Mouse (Mus musculus): ENCODE results near the gene Ly6g6c. TPM values are rescaled to one million over a fixed set of nuclear protein-coding genes. Genes with fewer than 3 reads are reported as not detected.

Ly6g6c gene
- polyA plus RNA-seq, 1 experiment = 4.0 TPM

GRCm38 (mm10) chr17:35058911-35059892 is 6.0 kb upstream of the Ly6g6c start, which contains the start of gene Ddah2:
Ddah2 (plus strand) TSS chr17:35059035.
- H3K27me3 ChIP-seq (ENCODE audit: control insufficient read depth, insufficient read depth, low read length, poor library complexity, severe bottlenecking) = no peaks in the 10 kb centered on the region
- H3K9me3 ChIP-seq (replicated peaks; ENCODE audit: control insufficient read depth, insufficient read depth, low read length, poor library complexity, severe bottlenecking) = no peaks in the 10 kb centered on the region
- peaks cover 6% of the 10 kb centered on the region for H3K4me1 ChIP-seq (ENCODE audit: control insufficient read depth, insufficient read depth, low read length)
- H3K36me3 ChIP-seq (ENCODE audit: control insufficient read depth, insufficient read depth, low read length, poor library complexity, severe bottlenecking) = peaks cover 15% of the 10 kb centered on the region
- H3K4me3 ChIP-seq (ENCODE audit: low read depth, low read length) = peak within 1 kb of the TSS; percentile 87
- H3K9ac ChIP-seq (ENCODE audit: low read depth, poor library complexity, severe bottlenecking) = peak within 1 kb of the TSS; percentile 64
- H3K27ac ChIP-seq (ENCODE audit: insufficient read depth, low read length) = peak within 1 kb of the TSS; percentile 40
- no peak for TF ChIP-seq POLR2A (IDR thresholded peaks at IDR 0.05; ENCODE audit: insufficient read depth, low read length)
- TF ChIP-seq EP300 (IDR thresholded peaks at IDR 0.05; ENCODE audit: insufficient read depth, low read depth, low read length) = 0 out of 2 replicates have a peak, but pooled peaks have one; percentile 50
- peak; percentile 48 for TF ChIP-seq CTCF (IDR thresholded peaks at IDR 0.05; ENCODE audit: low read depth, low read length)

- H3K4me3 ChIP-seq (ENCODE audit: low read depth, low read length) = peak overlapping the region; percentile 87
- H3K27me3 ChIP-seq (ENCODE audit: control insufficient read depth, insufficient read depth, low read length, poor library complexity, severe bottlenecking) = no peaks in the 10 kb centered on the region
- peaks cover 6% of the 10 kb centered on the region for H3K4me1 ChIP-seq (ENCODE audit: control insufficient read depth, insufficient read depth, low read length)
- no peak overlapping the region for H3K27ac ChIP-seq (ENCODE audit: insufficient read depth, low read length)
- H3K36me3 ChIP-seq (ENCODE audit: control insufficient read depth, insufficient read depth, low read length, poor library complexity, severe bottlenecking) = peaks cover 9% of the 10 kb centered on the region
- peak overlapping the region; percentile 64 for H3K9ac ChIP-seq (ENCODE audit: low read depth, poor library complexity, severe bottlenecking)
- no peaks in the 10 kb centered on the region for H3K9me3 ChIP-seq (replicated peaks; ENCODE audit: control insufficient read depth, insufficient read depth, low read length, poor library complexity, severe bottlenecking)
- TF ChIP-seq POLR2A (IDR thresholded peaks at IDR 0.05; ENCODE audit: insufficient read depth, low read length) (no peak), CTCF (IDR thresholded peaks at IDR 0.05; ENCODE audit: low read depth, low read length) (no peak), EP300 (IDR thresholded peaks at IDR 0.05; ENCODE audit: insufficient read depth, low read depth, low read length) (no peak)
Observed at GRCm38 (mm10) chr17:35060071-35060470, 5.1 kb upstream of the Ly6g6c start.

DNA sequence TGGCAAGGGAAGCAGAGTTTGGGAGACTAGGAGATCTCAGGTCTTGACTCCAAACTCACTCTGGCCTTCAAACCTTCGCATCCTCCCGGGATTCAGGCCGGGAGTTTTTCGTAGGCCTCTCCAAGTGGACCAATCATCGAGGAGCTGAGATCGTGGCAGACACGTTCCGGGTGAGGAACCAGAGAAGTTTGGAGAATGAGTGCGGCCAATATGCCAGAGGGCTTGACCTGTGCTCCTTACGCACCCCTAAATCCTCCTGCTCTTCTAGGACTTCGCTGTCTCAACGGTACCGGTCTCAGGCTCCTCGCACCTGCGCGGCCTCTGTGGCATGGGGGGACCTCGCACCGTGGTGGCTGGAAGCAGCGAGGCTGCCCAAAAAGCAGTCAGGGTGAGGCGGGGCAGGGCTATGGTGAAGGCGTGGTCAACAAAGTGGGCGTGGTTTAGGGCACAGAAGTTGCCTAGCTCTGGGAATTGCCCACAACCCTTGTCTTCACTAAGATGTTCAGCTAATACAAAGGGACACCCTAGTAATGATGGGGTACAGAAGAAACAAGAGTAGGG is 4.4 kb upstream of the Ly6g6c start:
- peaks cover 6% of the 10 kb centered on the region for H3K4me1 ChIP-seq (ENCODE audit: control insufficient read depth, insufficient read depth, low read length)
- H3K27me3 ChIP-seq (ENCODE audit: control insufficient read depth, insufficient read depth, low read length, poor library complexity, severe bottlenecking) = no peaks in the 10 kb centered on the region
- H3K36me3 ChIP-seq (ENCODE audit: control insufficient read depth, insufficient read depth, low read length, poor library complexity, severe bottlenecking) = peaks cover 8% of the 10 kb centered on the region
- no peak for TF ChIP-seq POLR2A (IDR thresholded peaks at IDR 0.05; ENCODE audit: insufficient read depth, low read length)
- no peak for TF ChIP-seq EP300 (IDR thresholded peaks at IDR 0.05; ENCODE audit: insufficient read depth, low read depth, low read length)
- TF ChIP-seq CTCF (IDR thresholded peaks at IDR 0.05; ENCODE audit: low read depth, low read length) = no peak
- H3K9ac ChIP-seq (ENCODE audit: low read depth, poor library complexity, severe bottlenecking) = no peak overlapping the region
- no peak overlapping the region for H3K27ac ChIP-seq (ENCODE audit: insufficient read depth, low read length)
- H3K9me3 ChIP-seq (replicated peaks; ENCODE audit: control insufficient read depth, insufficient read depth, low read length, poor library complexity, severe bottlenecking) = no peaks in the 10 kb centered on the region
- H3K4me3 ChIP-seq (ENCODE audit: low read depth, low read length) = peak overlapping the region; percentile 87

- peaks cover 6% of the 10 kb centered on the region for H3K4me1 ChIP-seq (ENCODE audit: control insufficient read depth, insufficient read depth, low read length)
- no peaks in the 10 kb centered on the region for H3K9me3 ChIP-seq (replicated peaks; ENCODE audit: control insufficient read depth, insufficient read depth, low read length, poor library complexity, severe bottlenecking)
- no peak for TF ChIP-seq POLR2A (IDR thresholded peaks at IDR 0.05; ENCODE audit: insufficient read depth, low read length)
- TF ChIP-seq CTCF (IDR thresholded peaks at IDR 0.05; ENCODE audit: low read depth, low read length) = no peak
- TF ChIP-seq EP300 (IDR thresholded peaks at IDR 0.05; ENCODE audit: insufficient read depth, low read depth, low read length) = no peak
- H3K4me3 ChIP-seq (ENCODE audit: low read depth, low read length) = no peak overlapping the region
- peak overlapping the region; percentile 5; the same call in 1 of the 2 replicates for H3K27ac ChIP-seq (ENCODE audit: insufficient read depth, low read length)
- H3K9ac ChIP-seq (ENCODE audit: low read depth, poor library complexity, severe bottlenecking) = no peak overlapping the region
- H3K27me3 ChIP-seq (ENCODE audit: control insufficient read depth, insufficient read depth, low read length, poor library complexity, severe bottlenecking) = no peaks in the 10 kb centered on the region
- peaks cover 4% of the 10 kb centered on the region for H3K36me3 ChIP-seq (ENCODE audit: control insufficient read depth, insufficient read depth, low read length, poor library complexity, severe bottlenecking)
Observed at GRCm38 (mm10) chr17:35061299-35061698, 3.9 kb upstream of the Ly6g6c start.

- Histone ChIP-seq H3K36me3 (ENCODE audit: control insufficient read depth, insufficient read depth, low read length, poor library complexity, severe bottlenecking) (0 out of 2 replicates have a peak, but pooled peaks cover under 1% of the 10 kb centered on the region), H3K9ac (ENCODE audit: low read depth, poor library complexity, severe bottlenecking) (no peak overlapping the region), H3K27ac (ENCODE audit: insufficient read depth, low read length) (no peak overlapping the region), H3K9me3 (replicated peaks; ENCODE audit: control insufficient read depth, insufficient read depth, low read length, poor library complexity, severe bottlenecking) (no peaks in the 10 kb centered on the region), H3K27me3 (ENCODE audit: control insufficient read depth, insufficient read depth, low read length, poor library complexity, severe bottlenecking) (no peaks in the 10 kb centered on the region), H3K4me3 (ENCODE audit: low read depth, low read length) (no peak overlapping the region), H3K4me1 (ENCODE audit: control insufficient read depth, insufficient read depth, low read length) (peaks cover 6% of the 10 kb centered on the region)
- TF ChIP-seq EP300 (IDR thresholded peaks at IDR 0.05; ENCODE audit: insufficient read depth, low read depth, low read length) (no peak), CTCF (IDR thresholded peaks at IDR 0.05; ENCODE audit: low read depth, low read length) (no peak), POLR2A (IDR thresholded peaks at IDR 0.05; ENCODE audit: insufficient read depth, low read length) (no peak)
Observed at GRCm38 (mm10) chr17:35063466-35063865, 1.7 kb upstream of the Ly6g6c start.

Data from ES-Bruce4 (cell line).